Mouse (Mus musculus) lung, embryonic 16.5 days (tissue): ENCODE measurements around the gene Gm28372. TPM values are rescaled to one million over a fixed set of nuclear protein-coding genes. Genes with fewer than 3 reads are reported as not detected.

ENCODE experiments used
- ATAC-seq: fragments of 200-750 bp; cut with Nextera tagmentation; 2 replicates; pipeline ENCODE4 v1.8.0; 2017; ENCODE audit warnings: low read depth, mild to moderate bottlenecking, moderate library complexity
- H3K27ac ChIP-seq: fragments of 300-500 bp; sonication (generic); 2 replicates; pipeline ENCODE4 v1.5.1; 2014; ENCODE audit warnings: mild to moderate bottlenecking, control low read depth, low read length
- H3K27me3 ChIP-seq: fragments of 300-500 bp; sonication (generic); 2 replicates; pipeline ENCODE4 v1.6.1; 2014; ENCODE audit warnings: low read depth, low read length, mixed read lengths; ENCODE audit not compliant: control insufficient read depth, insufficient read depth
- H3K36me3 ChIP-seq: fragments of 300-500 bp; sonication (generic); 2 replicates; pipeline ENCODE4 v1.6.1; 2014; ENCODE audit warnings: low read length; ENCODE audit not compliant: control insufficient read depth, insufficient read depth
- H3K4me1 ChIP-seq: fragments of 300-500 bp; sonication (generic); replicated peaks from 2 replicates; pipeline ENCODE4 v1.6.1; 2014; ENCODE audit warnings: low read length, mixed read lengths; ENCODE audit not compliant: control insufficient read depth, insufficient read depth
- H3K4me2 ChIP-seq: fragments of 300-500 bp; sonication (generic); 2 replicates; pipeline ENCODE4 v1.6.1; 2014; ENCODE audit warnings: low read depth, low read length, control low read depth
- H3K4me3 ChIP-seq: fragments of 300-500 bp; sonication (generic); 2 replicates; pipeline ENCODE4 v1.5.1; 2014; ENCODE audit warnings: mild to moderate bottlenecking, low read length, control low read depth
- H3K9ac ChIP-seq: fragments of 300-500 bp; sonication (generic); 2 replicates; pipeline ENCODE4 v1.6.1; 2014; ENCODE audit warnings: low read length, control low read depth
- H3K9me3 ChIP-seq: fragments of 300-500 bp; sonication (generic); 2 replicates; pipeline ENCODE4 v1.6.1; 2016; ENCODE audit warnings: low read length; ENCODE audit not compliant: control insufficient read depth
- WGBS: fragments of 180-500 bp; shearing (Covaris S2); extraction: QIAGEN DNeasy Blood & Tissue Kit; methylation state at CpG from one replicate; pipeline ENCODE4 v1.1.7; 2014; 5-methylcytosine and 5-hydroxymethylcytosine counted together
- polyA plus RNA-seq: library from polyadenylated mRNA; unstranded; fragments of >200 nt; fragmentation: Nextera tagmentation; extraction: Ambion mirVana; gene quantifications from 2 replicates; pipeline ENCODE4 v1.2.1, GENCODE M21; 2015

Gm28372 gene
- polyA plus RNA-seq, 1 experiment from 2014 or later: not detected

DNA sequence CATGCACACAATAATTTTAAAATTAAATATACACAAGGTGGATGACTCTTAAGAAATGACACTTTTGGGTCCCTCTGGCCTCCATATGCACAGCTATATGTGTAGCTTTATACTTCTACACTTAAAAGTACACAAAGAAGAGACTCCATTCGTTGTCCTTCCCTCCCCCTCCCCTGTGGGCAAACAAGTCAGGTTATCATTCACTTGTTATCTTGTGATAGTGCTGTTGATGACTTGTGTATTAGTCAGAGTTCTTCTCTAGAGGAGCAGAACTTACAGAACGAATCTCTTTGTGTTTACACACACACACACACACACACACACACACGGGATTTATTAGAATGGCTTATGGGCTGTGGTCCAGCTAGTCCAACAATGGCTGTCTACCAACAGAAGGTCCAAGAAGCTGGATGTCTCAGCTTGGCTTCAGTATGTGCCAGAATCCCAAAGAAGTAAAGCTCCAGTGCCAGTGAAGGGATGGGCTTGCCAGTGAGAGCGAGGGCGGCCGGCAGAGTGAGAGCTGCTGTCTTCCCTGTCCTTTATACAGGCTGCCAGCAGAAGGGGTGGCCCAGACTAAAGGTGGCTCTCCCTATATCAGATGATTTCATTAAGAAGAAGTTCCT is 49.8 kb downstream of the Gm28372 start:
- H3K4me3 ChIP-seq: no peak overlapping the region
- H3K9me3 ChIP-seq: no peaks in the 10 kb centered on the region
- no peak overlapping the region for H3K27ac ChIP-seq
- no peak for ATAC-seq
- WGBS: 55% methylated on average over 6 of the region's 6 CpGs
- no peaks in the 10 kb centered on the region; the same call in 1 of the 2 replicates for H3K27me3 ChIP-seq
- H3K36me3 ChIP-seq: no peaks in the 10 kb centered on the region
- no peak overlapping the region for H3K9ac ChIP-seq
- H3K4me2 ChIP-seq: no peak overlapping the region
- H3K4me1 ChIP-seq: peaks cover 13% of the 10 kb centered on the region; the same call in 1 of the 2 replicates

Other genes starting within 250 kb of the Gm28372 start
- 609 TPM in 2 replicates for gene Snrpb, start 225.8 kb upstream of the Gm28372 start, polyA plus RNA-seq
- gene Tmc2, start 210.0 kb upstream of the Gm28372 start, polyA plus RNA-seq: not detected in 2 replicates
- 216 and 233 TPM in 2 replicates for gene Nop56, start 130.8 kb upstream of the Gm28372 start, polyA plus RNA-seq
- gene Idh3b, start 120.7 kb upstream of the Gm28372 start, polyA plus RNA-seq: 152 and 161 TPM in 2 replicates
- 0.96 and 0.97 TPM in 2 replicates for gene Ebf4, start 110.1 kb upstream of the Gm28372 start, polyA plus RNA-seq
- gene Cpxm1, start 7.7 kb upstream of the Gm28372 start, polyA plus RNA-seq: 62.2 and 65.8 TPM in 2 replicates
- 0.31 TPM in 1 of 2 replicates, not detected in the other for gene 1700020A23Rik, start within 50 bp of the Gm28372 start, polyA plus RNA-seq
- gene Tmem239, start 1.2 kb downstream of the Gm28372 start, polyA plus RNA-seq: not detected in 2 replicates
- gene Vps16, start 19.1 kb downstream of the Gm28372 start, polyA plus RNA-seq: 84.3 and 84.5 TPM in 2 replicates
- gene Pced1a, start 19.5 kb downstream of the Gm28372 start, polyA plus RNA-seq: 14.4 TPM in 2 replicates
- gene Ptpra, start 45.0 kb downstream of the Gm28372 start, polyA plus RNA-seq: 68.0 and 68.3 TPM in 2 replicates
- 71.8 and 78.7 TPM in 2 replicates for gene Mrps26, start 158.5 kb downstream of the Gm28372 start, polyA plus RNA-seq
- not detected in 2 replicates for gene Oxt, start 170.9 kb downstream of the Gm28372 start, polyA plus RNA-seq
- not detected in 2 replicates for gene Avp, start 177.3 kb downstream of the Gm28372 start, polyA plus RNA-seq
- 15.4 and 16.6 TPM in 2 replicates for gene Fastkd5, start 224.8 kb downstream of the Gm28372 start, polyA plus RNA-seq
- gene Ubox5, start 224.8 kb downstream of the Gm28372 start, polyA plus RNA-seq: 9.0 and 10.8 TPM in 2 replicates
- 2.6 and 3.1 TPM in 2 replicates for gene Lzts3, start 237.6 kb downstream of the Gm28372 start, polyA plus RNA-seq